Mouse (Mus musculus): ENCODE measurements at regions not wholly inside any gene's neighbourhood (a gene's known extent, or its start where the extent isn't known, plus 50 kb on each side); places are given as distances from the start of the nearest gene placed in this dataset.

- no peaks in the 10 kb centered on the region for H3K27me3 ChIP-seq
- no peaks in the 10 kb centered on the region for H3K36me3 ChIP-seq (replicated peaks)
- no peaks in the 10 kb centered on the region for H3K9me3 ChIP-seq (replicated peaks)
- ATAC-seq (ENCODE audit: insufficient read depth), result no peak
- H3K4me2 ChIP-seq, result no peak overlapping the region
- H3K27ac ChIP-seq (replicated peaks), result no peak overlapping the region
- 42% methylated on average over 3 of the region's 3 CpGs for WGBS (ENCODE audit: insufficient replicate concordance)
- no peak overlapping the region for H3K4me3 ChIP-seq (replicated peaks)
- no peak overlapping the region for H3K9ac ChIP-seq
- H3K4me1 ChIP-seq (replicated peaks), result no peaks in the 10 kb centered on the region
Measured at GRCm38 (mm10) chr12:77143958-77144357, 94.0 kb upstream of the Fut8 start.

GRCm38 (mm10) chr12:77143521-77143920, 94.4 kb upstream of the Fut8 start:
- no peaks in the 10 kb centered on the region for H3K27me3 ChIP-seq
- 31% methylated on average over 6 of the region's 6 CpGs for WGBS (ENCODE audit: insufficient replicate concordance)
- no peak overlapping the region for H3K27ac ChIP-seq (replicated peaks)
- no peak for ATAC-seq (ENCODE audit: insufficient read depth)
- no peaks in the 10 kb centered on the region for H3K9me3 ChIP-seq (replicated peaks)
- no peaks in the 10 kb centered on the region for H3K4me1 ChIP-seq (replicated peaks)
- no peaks in the 10 kb centered on the region for H3K36me3 ChIP-seq (replicated peaks)
- no peak overlapping the region for H3K4me3 ChIP-seq (replicated peaks)
- no peak overlapping the region for H3K4me2 ChIP-seq
- H3K9ac ChIP-seq, result no peak overlapping the region

GRCm38 (mm10) chr12:77143105-77143504, 94.8 kb upstream of the Fut8 start:
- H3K4me1 ChIP-seq (replicated peaks), result no peaks in the 10 kb centered on the region
- no peak overlapping the region for H3K4me2 ChIP-seq
- no peak overlapping the region for H3K9ac ChIP-seq
- H3K27me3 ChIP-seq, result no peaks in the 10 kb centered on the region
- no peaks in the 10 kb centered on the region for H3K9me3 ChIP-seq (replicated peaks)
- H3K4me3 ChIP-seq (replicated peaks), result no peak overlapping the region
- no peak for ATAC-seq (ENCODE audit: insufficient read depth)
- 60% methylated on average over 12 of the region's 12 CpGs for WGBS (ENCODE audit: insufficient replicate concordance)
- H3K36me3 ChIP-seq (replicated peaks), result no peaks in the 10 kb centered on the region
- H3K27ac ChIP-seq (replicated peaks), result no peak overlapping the region

- Histone ChIP-seq H3K36me3 (replicated peaks) (no peaks in the 10 kb centered on the region), H3K9ac (no peak overlapping the region), H3K27me3 (no peaks in the 10 kb centered on the region), H3K4me2 (no peak overlapping the region), H3K4me3 (replicated peaks) (no peak overlapping the region), H3K9me3 (replicated peaks) (no peaks in the 10 kb centered on the region), H3K4me1 (replicated peaks) (no peaks in the 10 kb centered on the region), H3K27ac (replicated peaks) (no peak overlapping the region)
- no peak for ATAC-seq (ENCODE audit: insufficient read depth)
- 51% methylated on average over 4 of the region's 4 CpGs for WGBS (ENCODE audit: insufficient replicate concordance)
Measured at GRCm38 (mm10) chr12:77142224-77142623, 95.7 kb upstream of the Fut8 start.

- Histone ChIP-seq H3K4me1 (replicated peaks) (no peaks in the 10 kb centered on the region), H3K9ac (no peak overlapping the region), H3K4me3 (replicated peaks) (no peak overlapping the region), H3K36me3 (replicated peaks) (no peaks in the 10 kb centered on the region), H3K27ac (replicated peaks) (no peak overlapping the region), H3K27me3 (no peaks in the 10 kb centered on the region), H3K9me3 (replicated peaks) (no peaks in the 10 kb centered on the region), H3K4me2 (no peak overlapping the region)
- 42% methylated on average over 8 of the region's 8 CpGs for WGBS (ENCODE audit: insufficient replicate concordance)
- ATAC-seq (ENCODE audit: insufficient read depth), result no peak
Measured at GRCm38 (mm10) chr12:77141260-77142201, 96.4 kb upstream of the Fut8 start.

- 56% methylated on average over 6 of the region's 6 CpGs for WGBS (ENCODE audit: insufficient replicate concordance)
- Histone ChIP-seq H3K9me3 (replicated peaks) (no peaks in the 10 kb centered on the region), H3K36me3 (replicated peaks) (no peaks in the 10 kb centered on the region), H3K9ac (no peak overlapping the region), H3K4me3 (replicated peaks) (no peak overlapping the region), H3K27me3 (no peaks in the 10 kb centered on the region), H3K4me1 (replicated peaks) (no peaks in the 10 kb centered on the region), H3K4me2 (no peak overlapping the region), H3K27ac (replicated peaks) (no peak overlapping the region)
- no peak for ATAC-seq (ENCODE audit: insufficient read depth)
Measured at GRCm38 (mm10) chr12:77140656-77141055, 97.3 kb upstream of the Fut8 start.

- Histone ChIP-seq H3K4me3 (replicated peaks) (no peak overlapping the region), H3K4me1 (replicated peaks) (no peaks in the 10 kb centered on the region), H3K27ac (replicated peaks) (no peak overlapping the region), H3K4me2 (no peak overlapping the region), H3K9ac (no peak overlapping the region), H3K36me3 (replicated peaks) (no peaks in the 10 kb centered on the region), H3K27me3 (no peaks in the 10 kb centered on the region), H3K9me3 (replicated peaks) (no peaks in the 10 kb centered on the region)
- ATAC-seq (ENCODE audit: insufficient read depth), result no peak
- WGBS (ENCODE audit: insufficient replicate concordance), result 58% methylated on average over 5 of the region's 5 CpGs
Measured at GRCm38 (mm10) chr12:77140141-77140540, 97.8 kb upstream of the Fut8 start.

GRCm38 (mm10) chr12:77139718-77140117, 98.2 kb upstream of the Fut8 start:
- Histone ChIP-seq H3K27me3 (no peaks in the 10 kb centered on the region), H3K27ac (replicated peaks) (no peak overlapping the region), H3K9me3 (replicated peaks) (no peaks in the 10 kb centered on the region), H3K9ac (no peak overlapping the region), H3K36me3 (replicated peaks) (no peaks in the 10 kb centered on the region), H3K4me3 (replicated peaks) (no peak overlapping the region), H3K4me1 (replicated peaks) (no peaks in the 10 kb centered on the region), H3K4me2 (no peak overlapping the region)
- ATAC-seq (ENCODE audit: insufficient read depth), result no peak
- 55% methylated on average over 2 of the region's 2 CpGs for WGBS (ENCODE audit: insufficient replicate concordance)

- no peak overlapping the region for H3K9ac ChIP-seq
- no peak overlapping the region for H3K27ac ChIP-seq (replicated peaks)
- H3K36me3 ChIP-seq (replicated peaks), result no peaks in the 10 kb centered on the region
- H3K4me3 ChIP-seq (replicated peaks), result no peak overlapping the region
- ATAC-seq (ENCODE audit: insufficient read depth), result no peak
- H3K9me3 ChIP-seq (replicated peaks), result no peaks in the 10 kb centered on the region
- WGBS (ENCODE audit: insufficient replicate concordance), result 41% methylated on average over 11 of the region's 11 CpGs
- H3K4me2 ChIP-seq, result no peak overlapping the region
- 0 out of 2 replicates have a peak, but pooled peaks cover 6% of the 10 kb centered on the region for H3K4me1 ChIP-seq (replicated peaks)
- no peaks in the 10 kb centered on the region for H3K27me3 ChIP-seq
Measured at GRCm38 (mm10) chr12:77138506-77139201, 99.3 kb upstream of the Fut8 start.

GRCm38 (mm10) chr12:77137291-77137830, 100.6 kb upstream of the Fut8 start:
- 0 out of 2 replicates have a peak, but pooled peaks cover 6% of the 10 kb centered on the region for H3K4me1 ChIP-seq (replicated peaks)
- no peak for ATAC-seq (ENCODE audit: insufficient read depth)
- H3K27me3 ChIP-seq, result no peaks in the 10 kb centered on the region
- WGBS (ENCODE audit: insufficient replicate concordance), result 47% methylated on average over 10 of the region's 10 CpGs
- no peaks in the 10 kb centered on the region for H3K9me3 ChIP-seq (replicated peaks)
- no peak overlapping the region for H3K4me3 ChIP-seq (replicated peaks)
- no peak overlapping the region for H3K4me2 ChIP-seq
- no peaks in the 10 kb centered on the region for H3K36me3 ChIP-seq (replicated peaks)
- no peak overlapping the region for H3K27ac ChIP-seq (replicated peaks)
- no peak overlapping the region for H3K9ac ChIP-seq

GRCm38 (mm10) chr12:77135661-77136060, 102.3 kb upstream of the Fut8 start:
- H3K4me2 ChIP-seq, result no peak overlapping the region
- peaks cover 6% of the 10 kb centered on the region; the same call in 1 of the 2 replicates for H3K4me1 ChIP-seq (replicated peaks)
- ATAC-seq (ENCODE audit: insufficient read depth), result no peak
- no peak overlapping the region for H3K9ac ChIP-seq
- no peaks in the 10 kb centered on the region for H3K36me3 ChIP-seq (replicated peaks)
- 72% methylated on average over 6 of the region's 6 CpGs for WGBS (ENCODE audit: insufficient replicate concordance)
- H3K27ac ChIP-seq (replicated peaks), result no peak overlapping the region
- H3K4me3 ChIP-seq (replicated peaks), result no peak overlapping the region
- H3K9me3 ChIP-seq (replicated peaks), result no peaks in the 10 kb centered on the region
- no peaks in the 10 kb centered on the region for H3K27me3 ChIP-seq
